Mouse (Mus musculus): ENCODE data around the gene Cacna1d.
A peak's percentile ranks its signal among the peaks of the same experiment; 100 is the strongest.

The Cacna1d gene

DNA sequence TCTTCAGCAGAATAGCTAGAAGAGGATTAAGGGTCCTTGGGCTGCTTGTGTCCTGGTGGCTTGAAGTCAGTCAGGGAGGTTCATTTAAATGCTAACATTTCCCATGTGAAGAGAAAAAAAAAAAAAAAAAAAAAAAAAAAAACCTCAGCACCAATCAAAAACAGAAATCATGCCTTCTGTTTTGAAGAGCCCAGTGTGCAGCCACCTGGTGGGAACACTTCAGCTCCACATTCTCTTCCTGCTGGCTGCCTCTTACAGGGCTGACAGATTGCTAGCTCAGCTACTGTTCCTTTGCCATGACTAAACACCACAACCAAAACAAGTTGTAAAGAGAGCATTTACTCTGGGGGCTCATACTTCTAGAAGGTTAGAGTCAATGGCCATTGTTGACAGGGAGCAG lies 283.1 kb downstream of the Cacna1d start:
- no peak for DNase-seq (ENCODE audit: low read depth, low spot score)

DNA sequence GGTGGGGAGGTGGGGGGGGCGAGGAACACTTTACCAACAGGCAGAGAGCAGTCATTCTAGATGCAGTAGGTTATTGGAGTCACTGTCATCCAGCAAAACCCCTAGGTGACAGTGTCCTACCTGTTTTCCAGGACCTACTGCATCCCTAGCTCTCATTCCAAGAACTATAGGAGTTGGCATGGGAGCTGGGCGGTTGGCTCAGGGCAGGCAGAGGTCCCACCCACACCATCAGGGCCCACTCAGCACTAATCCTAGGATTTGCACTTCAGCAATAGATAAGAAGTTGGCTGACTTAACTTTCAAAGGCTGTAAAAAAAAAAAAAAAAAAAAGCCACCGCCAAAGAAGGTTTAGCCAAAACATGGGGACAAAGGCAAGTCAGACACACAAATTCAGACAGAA lies 285.4 kb downstream of the Cacna1d start:
- DNase-seq (ENCODE audit: low read depth, low spot score) = no peak

DNA sequence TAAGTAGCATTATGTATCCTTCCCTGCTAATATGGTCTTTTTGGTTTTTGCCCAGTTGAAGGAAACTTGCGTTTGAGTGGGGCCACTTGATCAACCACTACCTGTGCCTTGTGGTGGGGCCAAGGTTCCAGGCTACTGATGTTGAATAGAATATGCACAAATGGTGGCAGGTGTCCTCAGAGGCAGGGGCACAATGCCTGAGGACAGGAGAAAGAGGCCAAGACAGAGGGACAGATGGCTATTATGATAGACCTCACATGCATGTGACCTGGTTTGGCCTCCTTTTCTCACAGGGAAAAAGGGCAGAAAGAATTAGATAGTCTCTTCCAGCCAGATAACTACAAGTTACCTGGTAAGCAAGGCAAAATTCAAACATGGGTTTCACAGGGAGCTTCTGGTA lies 286.7 kb downstream of the Cacna1d start:
- no peak for DNase-seq (ENCODE audit: low read depth, low spot score)

DNA sequence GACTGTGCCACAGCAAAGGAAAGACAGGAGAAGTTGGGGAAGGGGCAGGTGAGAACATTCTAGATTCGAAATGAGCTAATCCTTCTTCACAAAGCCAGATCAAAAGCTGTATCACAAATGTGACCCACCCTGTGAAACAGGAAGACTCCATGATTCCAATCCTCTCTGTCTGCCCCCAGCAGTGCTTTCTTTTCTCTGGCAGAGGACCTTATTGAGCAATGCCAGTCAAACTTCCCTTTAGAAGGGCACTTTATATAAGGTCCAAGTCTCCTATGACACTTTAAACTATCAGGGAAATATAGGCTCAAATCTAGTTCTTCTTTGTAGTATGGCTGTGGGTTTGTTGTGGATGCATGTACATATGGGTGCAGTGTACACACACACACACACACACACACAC lies 290.9 kb downstream of the Cacna1d start:
- DNase-seq (ENCODE audit: low read depth, low spot score) = no peak

DNA sequence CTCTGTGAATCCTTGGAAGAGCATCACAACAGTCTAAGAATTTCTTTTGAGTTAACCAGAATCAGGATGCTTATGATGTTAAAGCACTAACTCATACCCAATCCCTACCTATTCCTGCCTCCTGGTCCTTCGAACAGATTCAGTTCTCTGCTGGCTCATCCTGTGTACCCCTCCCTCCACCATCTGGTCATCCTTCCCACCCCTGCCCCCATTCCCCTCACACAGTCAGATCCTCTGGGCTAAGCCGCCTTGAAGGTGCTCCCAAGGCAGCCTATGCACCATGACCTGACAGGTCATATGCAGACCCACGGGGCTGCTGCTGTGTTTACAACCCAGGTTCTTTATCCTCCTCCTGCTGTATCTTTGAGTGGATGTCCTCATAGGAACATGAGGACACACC lies 292.4 kb downstream of the Cacna1d start:
- no peak for DNase-seq (ENCODE audit: low read depth, low spot score)

DNA sequence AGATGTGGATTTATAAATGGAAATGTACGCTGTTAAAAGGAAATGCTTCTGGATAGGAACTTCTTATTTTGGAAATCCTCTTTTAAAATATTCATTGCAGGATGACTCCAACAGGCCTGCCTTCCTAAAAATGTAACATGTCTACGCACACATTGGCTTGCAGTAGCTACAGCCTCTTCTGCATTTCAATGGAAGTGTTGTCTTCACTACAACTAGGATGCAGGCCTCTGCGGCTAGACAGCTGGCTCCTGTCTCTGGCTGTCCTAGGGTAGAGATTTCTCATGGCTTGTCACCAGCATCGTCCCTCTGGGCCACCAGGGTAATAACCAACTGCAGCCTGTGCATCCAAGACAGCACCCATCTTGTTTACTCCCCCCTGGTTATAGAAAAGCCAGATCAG lies 293.1 kb downstream of the Cacna1d start:
- no peak for DNase-seq (ENCODE audit: low read depth, low spot score)

DNA sequence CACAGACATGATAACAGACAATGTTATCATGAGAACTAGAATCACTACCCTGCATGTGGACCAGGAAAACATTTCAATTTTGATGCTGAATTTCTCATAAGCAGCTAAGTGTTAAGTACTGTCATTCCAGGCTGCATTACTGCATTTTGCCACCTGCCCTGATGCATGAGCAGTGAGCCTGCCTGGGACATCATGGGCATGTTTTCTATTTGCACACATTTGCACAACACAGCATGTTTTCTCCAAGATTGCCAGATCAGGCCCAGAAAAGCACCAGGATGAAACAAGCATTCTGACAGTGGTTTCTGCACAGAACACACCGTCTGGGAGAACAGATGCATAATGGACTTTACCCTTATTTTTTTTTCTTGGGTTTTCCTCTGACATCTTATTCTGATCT lies 294.3 kb downstream of the Cacna1d start:
- DNase-seq (ENCODE audit: low read depth, low spot score) = no peak

DNA sequence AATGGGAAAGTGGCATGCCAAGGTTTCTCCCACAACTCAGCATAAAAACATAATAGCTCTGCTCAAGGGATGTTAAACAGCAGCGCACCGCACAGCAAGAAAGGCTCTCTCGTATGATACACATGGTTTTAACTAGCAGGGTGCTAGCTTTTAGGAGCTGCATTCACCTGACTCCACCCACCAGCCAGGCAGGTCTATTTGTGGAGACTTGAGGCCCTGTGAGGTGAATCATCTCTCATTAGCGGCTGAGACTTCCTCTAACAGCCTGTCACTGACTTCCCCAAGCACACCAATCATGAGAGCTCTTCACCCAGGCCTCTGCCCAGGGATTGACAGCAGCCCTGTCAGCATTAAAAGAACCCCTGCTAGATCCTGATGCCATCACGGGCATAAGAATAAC lies 295.0 kb downstream of the Cacna1d start:
- no peak for DNase-seq (ENCODE audit: low read depth, low spot score)

DNA sequence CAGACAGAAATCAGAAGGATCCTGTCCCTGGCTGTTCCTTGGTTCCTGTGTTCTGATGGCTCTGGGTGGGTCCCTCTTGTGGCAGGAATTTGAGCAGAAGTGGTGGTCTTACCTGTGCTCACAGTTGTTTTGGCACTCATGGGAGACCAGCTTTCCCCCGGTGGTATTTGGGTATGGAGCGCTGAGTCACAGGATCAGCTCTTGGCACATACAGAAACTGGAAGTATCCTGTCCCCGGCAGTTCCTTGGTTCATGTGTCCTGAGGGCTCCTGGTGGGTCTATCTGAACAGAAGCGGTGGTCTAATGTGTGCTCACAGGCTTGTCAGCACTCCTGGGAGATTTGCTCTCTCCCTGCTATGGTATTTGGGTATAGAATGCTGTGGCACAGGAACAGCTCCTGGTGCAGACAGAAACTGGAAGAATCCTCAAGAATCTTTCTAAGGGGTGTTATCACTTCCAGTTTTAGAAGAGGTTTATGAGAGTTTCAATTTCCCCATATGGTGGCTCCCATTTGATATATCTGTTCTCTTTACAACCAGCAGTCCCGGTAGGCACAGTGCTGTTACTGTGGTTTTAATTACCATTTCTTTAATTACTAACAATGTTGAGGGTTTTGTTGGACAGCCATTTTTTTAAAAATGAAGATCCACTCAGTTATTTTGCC lies 300.8 kb downstream of the Cacna1d start:
- DNase-seq (ENCODE audit: low read depth, low spot score) = no peak

DNA sequence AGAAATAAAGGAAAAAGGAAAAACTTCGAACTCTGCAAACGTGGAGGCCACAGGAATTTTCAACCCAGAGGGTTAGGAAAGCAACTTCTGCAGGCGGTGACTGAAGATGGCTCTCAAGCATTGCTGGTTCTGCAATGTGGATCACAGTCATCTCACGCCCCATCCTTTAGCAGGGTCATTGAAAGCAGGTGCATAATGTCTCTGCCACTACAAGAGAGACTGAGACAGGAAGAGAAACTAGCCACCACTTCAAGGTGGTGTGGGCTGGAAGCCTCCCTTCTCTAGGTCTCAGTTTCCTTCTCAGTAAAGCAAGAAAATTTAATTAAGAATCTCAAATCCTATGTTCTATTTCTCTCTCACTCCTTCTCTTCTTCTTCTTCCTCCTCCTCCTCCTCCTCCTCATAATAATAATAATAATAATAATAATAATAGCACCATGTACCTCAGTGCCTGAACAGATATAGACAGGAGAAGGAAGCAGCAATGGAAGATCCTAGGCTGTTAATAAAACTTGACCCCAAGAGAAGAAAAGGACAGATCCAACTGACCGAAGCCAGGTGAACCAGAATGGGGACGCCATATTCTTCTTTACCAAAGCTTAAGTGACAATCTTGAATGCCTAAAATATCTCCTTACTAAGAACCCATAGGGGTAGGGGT lies 305.5 kb downstream of the Cacna1d start:
- no peak for DNase-seq (ENCODE audit: low read depth, low spot score)

DNA sequence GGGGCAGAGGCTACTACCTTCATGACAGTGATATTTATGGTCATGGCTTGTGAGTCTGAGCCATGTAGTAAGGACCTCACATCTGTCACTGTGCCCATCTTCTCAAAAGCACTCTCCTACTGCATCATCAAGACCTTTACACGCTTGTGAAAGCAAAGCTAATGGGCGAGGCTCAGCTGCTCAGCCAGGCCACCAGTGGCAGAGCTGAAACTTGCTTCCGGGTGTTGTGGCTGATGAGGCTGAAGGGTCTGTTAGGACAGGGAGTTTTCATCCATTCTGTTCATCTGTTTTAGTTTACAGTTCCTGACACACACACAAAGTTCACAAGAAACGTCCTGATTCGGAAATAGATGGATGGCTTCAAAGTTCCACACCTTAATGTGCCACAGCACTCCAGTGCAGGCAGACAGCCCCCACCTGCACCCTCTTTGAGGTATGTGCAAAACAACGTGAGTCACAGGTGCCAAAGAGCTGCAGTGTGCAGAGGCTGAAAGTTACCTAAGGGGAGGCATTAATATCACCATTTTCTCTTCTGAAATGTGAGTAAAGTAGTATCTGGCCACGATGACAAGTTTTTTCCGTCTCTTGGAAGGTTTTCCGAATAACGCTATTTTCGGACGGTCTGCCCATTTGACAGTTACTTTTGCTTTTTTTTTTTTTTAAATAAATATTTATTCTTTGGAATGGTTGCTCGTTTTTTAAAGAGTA lies 306.7 kb downstream of the Cacna1d start:
- no peak for DNase-seq (ENCODE audit: low read depth, low spot score)

DNA sequence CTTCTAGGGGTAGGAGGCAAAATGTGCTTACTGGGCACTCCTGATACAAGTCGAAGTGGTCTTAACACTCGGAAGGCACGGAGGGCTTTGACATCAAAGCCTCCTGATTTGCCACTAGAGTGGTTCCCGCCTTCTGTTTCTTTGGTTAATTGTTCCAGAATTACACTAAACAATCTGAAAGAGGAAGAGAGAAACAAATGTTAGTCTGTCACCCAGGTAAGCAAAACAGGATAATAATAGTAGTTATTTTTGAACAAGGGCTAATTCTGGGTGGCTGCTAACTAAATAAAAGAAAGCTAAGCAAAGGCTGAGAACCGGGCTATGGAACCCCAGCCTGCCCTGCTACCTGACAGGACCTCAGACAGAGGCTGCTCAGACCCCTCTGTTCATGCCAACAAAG lies 307.2 kb downstream of the Cacna1d start:
- DNase-seq (ENCODE audit: low read depth, low spot score) = no peak

DNA sequence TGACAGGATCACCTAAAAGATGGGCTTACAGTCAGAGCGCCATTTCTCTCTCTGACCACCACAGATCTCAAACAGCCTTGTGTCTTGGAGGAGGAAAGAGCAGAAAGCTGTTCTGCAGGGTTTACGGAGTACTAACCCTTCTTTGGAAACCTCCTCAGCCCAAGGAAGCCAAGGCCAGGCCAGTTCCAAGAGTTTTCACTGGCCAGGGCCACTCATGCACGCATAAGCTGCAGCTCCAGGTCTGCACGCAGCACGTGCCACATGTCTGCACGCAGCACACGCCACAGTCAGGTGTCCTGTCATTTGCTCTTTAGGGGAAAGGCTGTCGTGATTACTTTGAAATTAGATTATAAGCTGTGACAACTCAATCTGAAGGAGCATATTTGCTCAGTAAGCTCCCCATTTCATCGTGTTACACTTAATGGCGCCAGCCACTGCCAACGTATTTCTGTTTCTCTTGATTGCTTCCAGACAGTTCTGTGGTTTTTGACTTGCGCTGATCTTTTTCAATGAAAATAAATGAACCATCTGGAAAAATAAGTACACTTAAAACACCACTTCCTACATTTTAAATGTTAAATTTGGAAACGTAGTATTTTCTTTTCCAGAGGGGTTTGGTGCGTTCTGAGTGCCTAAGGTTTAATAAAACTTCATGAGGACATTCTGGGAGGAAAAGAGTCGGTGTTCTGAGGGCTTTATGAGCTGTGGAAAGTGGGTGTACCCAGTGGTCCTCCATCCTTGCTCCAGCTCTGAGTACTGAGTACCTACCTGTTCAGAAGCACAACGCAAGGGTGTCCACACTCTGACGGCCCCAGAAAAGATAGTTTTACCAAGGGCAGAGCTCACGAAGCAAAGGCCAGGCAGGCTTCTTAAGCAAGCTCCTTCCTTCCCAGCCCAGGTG lies 308.4 kb downstream of the Cacna1d start:
- DNase-seq (ENCODE audit: low read depth, low spot score) = no peak

DNA sequence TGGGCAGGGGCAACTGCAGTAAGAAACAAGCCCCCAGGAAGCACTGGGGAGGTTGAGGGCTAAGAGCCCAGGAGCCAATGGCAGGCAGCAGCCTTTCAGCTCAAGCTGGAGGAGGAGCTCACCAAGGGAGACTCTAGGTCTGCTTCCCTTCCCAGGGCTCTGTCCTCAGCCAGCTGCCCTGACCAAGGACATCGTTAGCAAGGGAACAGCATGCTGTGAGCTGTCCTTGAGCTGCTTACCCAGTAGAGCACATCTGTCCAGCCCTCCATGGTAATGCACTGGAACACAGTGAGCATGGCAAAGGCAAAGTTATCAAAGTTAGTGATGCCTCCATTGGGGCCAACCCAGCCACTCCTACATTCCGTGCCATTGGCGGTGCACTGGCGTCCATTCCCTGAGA lies 312.9 kb downstream of the Cacna1d start:
- no peak for DNase-seq (ENCODE audit: low read depth, low spot score)

DNA sequence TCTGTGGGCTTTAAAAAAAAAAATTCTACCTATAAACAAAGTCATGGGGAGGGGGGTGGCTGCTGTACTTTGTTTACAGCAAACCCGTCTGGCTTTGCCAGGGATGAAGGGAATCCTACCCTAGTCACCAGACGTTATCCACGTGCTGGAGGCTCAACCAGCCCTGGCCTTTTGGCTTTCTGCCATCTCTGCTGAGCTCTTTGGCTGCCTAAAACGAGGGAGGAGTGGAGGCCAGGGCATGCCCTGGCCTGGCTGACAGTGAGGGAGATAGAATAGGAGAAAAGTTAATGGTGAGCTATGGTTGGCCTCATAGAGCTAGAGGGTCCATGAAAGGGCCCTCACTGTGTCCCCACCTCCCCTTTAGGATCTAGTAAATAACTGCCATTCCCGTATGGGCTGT lies 313.4 kb downstream of the Cacna1d start:
- peak; percentile 19 for DNase-seq (ENCODE audit: low read depth, low spot score)

DNA sequence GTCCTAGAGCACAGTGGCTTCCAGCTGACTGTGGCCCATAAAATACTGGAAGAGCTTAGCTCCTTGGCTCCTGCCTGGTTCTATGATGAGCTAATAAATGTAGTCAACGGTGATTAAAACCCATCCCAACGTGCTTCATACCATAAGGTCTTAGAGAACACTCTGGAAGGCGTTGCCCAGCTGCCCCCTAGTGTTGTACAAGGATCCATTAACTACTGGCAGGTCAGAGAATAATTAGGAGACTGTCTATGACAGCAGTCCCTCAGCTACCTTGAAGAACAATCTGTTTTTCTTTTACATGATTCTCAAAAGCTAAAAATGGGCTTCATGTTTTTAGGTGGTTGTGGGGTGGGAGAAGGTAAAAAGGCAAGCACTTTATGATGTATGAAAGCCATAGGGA lies 315.9 kb downstream of the Cacna1d start:
- DNase-seq (ENCODE audit: low read depth, low spot score) = no peak

DNA sequence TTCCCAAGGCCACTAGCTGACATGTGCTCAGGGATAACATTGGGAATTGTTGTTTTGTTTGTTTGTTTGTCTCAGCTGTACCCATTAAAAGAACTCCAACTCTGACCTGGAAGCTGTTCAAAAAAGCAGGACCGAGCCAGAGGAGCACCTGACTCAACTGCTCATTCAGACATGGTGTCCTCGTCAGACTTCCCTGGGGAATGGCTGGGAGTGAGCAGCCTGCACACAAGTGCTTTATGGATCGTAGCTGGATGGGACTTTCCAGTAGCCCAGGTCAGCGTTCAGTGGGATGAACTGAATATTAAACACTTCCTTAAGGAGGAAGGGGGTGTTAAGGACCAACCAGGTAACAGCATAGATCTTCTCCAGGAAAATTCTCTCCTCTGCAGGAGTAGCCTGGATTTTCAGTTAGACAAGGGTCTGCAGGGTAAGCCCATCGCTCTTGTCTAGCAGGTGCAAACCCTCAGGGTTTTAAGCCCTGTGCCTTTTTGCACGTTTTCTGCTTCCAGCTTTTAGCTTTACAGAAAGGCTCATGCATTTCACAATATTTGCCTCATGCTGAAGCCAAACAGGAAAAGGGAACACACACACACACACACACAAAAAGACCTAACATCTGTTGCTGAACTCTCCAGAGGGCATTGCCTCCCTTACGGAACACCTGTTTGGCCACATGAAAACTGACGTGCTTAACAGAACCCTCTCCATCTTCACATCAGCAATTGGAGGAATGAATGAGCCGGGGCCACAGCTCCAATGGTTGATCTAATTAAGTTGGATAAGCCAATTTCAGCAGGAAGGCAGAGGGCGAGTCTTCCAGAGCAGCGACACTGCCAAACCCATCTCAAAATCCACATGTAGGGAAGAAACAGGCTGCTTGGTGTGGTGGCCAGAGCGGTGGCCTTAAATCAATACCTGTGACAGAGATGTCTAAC lies 318.2 kb downstream of the Cacna1d start:
- no peak for DNase-seq (ENCODE audit: low read depth, low spot score)

DNA sequence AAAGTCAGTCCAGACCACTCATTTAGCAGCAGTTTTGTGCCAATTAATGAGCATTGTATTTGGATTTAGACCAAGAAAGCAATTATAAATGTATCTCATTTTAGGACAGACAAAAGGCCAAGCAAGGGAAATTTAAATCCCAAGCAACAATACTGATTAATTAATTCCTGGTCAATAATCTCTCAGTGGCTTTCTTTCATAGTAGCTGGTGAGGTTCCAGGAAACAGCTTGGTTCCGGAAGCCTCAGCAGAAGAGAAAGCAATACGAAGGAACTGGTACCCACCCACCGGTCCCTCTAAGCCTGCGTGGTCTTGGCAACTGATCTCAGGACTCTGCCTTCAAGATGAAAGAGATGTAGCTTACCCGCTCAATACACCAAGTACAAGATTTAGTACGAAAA lies 319.7 kb downstream of the Cacna1d start:
- DNase-seq (ENCODE audit: low read depth, low spot score) = no peak

DNA sequence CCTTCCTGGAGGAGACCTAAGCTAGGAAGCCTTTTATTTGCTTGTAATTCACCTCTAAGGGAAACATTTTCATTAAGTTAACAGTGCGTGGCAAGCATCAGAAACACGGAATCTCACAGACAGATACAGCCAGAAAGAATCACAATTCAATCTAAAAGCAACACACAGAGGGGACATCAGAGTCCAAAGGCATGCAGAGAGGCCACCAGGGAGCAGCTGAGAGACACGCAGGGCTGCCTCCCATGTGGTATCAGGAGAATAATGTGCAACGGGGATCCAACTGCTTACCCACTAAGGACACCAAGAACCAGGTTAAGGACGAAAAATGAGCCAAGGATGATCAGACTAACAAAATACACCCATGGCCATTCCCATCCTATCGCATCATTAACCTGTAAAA lies 320.2 kb downstream of the Cacna1d start:
- DNase-seq (ENCODE audit: low read depth, low spot score) = no peak

DNA sequence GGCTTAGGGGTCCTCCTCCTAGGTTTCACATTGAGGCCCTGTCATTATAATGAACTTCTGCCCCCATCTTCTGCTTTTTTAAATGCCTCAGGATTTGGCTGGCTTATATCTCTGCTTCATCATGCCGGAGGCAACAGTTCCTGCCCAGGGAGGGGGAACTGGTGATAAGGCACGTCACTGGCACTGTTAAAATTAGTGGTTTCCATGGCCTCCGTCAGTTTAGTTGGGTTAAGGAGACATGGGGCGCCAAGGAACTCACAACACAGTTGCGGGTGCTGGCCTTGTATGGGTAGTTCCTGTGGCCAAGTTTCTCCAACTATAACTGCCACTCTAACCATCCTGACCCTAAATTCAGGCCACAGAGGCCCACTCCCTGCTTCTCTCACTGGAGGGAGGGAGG lies 321.8 kb downstream of the Cacna1d start:
- no peak for DNase-seq (ENCODE audit: low read depth, low spot score)

DNA sequence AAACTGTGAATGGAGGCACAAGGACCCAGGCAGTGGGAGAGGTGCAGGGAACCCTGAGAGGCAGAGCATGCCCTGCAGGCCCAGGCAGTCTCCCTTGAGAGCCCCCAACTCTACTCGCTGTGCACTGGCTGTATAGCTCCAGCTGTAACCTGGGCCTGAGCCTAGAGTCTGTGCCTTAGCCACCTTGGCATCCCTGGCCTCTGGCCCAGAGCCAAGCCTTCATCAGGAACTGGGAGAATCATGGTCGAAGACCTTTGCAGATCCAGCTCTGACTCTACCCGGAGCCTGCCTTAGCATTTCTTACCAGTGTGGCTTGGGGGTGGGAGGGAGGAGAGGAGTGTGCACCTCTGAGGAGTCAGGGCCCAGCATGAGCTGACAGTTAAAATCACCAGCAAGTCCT lies 322.4 kb downstream of the Cacna1d start:
- DNase-seq (ENCODE audit: low read depth, low spot score) = no peak
